Mouse (Mus musculus): ENCODE measurements around the gene Rhpn2.
"Not testable (repeated sequence)": the region's sequence is repeated elsewhere in the genome, so short reads cannot be mapped to it uniquely, and the experiment has no call there.

Rhpn2 gene

GRCm38 (mm10) chr7:35333692-35334526, at the start of gene Rhpn2:
Gene Rhpn2, plus strand, starts transcription at chr7:35334170.
- peak; percentile 98 for DNase-seq

- no peak for DNase-seq
These were observed 40.5 kb upstream of the Rhpn2 start for GRCm38 (mm10) chr7:35293464-35293863.

DNA sequence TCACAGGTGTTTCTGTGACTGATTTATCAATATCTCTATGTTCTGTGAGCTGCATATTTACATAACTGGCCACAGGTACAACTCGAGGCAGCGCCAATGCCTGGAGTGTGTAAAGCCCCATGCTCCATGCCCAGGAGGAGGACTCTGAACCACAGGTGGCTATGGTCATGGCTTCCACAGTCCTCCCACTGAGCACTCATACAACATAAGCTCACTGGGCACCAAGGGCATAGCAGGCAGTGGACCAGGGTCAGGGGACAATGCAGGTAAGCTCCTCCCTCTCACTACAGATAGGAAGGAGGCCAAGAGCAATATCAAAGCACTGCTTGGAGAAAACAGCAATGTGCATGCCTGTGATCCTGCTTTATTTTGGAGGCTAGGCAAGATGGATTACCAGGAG, 38.3 kb upstream of the Rhpn2 start:
- no peak for DNase-seq

- no peak for DNase-seq
These were observed 36.1 kb upstream of the Rhpn2 start for GRCm38 (mm10) chr7:35297886-35298285.

- no peak for DNase-seq
These were observed 34.3 kb upstream of the Rhpn2 start for GRCm38 (mm10) chr7:35299656-35300055.

DNA sequence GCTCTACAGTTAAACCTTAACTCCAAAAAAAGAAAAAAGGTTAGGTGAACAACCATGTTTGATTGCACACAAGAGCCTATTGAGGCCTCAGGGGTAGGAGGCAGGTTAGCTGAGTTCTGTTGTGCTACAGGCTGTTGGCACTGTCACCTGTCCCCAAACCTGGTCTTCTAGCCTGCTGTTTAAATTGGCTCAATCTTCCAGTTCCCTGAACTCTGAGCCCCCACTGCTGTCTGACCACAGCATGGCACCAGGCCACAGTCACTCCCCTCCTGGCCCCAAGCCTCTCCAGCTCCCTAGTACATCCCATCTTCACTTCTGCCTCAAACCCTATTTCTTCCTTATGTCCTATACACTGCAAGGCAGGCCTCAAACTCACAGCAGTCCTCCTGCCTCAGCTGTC, 33.2 kb upstream of the Rhpn2 start:
- DNase-seq = no peak

- no peak for DNase-seq
These were observed 22.8 kb upstream of the Rhpn2 start for GRCm38 (mm10) chr7:35311214-35311613.

DNA sequence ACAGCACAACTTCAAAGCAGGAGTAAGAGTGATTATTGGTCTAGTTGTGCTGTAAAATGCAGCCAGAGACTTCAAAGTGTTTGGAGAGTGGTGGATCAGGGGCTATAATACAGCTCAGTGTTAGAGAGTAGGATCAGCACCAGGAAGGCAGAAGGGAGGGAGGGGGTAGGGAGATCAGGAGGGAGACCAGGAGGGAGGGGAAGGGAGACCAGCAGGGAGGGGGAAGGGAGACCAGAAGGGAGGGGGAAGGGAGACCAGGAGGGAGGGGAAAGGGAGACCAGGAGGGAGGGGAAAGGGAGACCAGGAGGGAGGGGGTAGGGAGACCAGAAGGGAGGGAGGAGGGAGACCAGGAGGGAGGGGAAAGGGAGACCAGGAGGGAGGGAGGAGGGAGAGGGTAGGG, 19.8 kb upstream of the Rhpn2 start:
- DNase-seq = no peak

DNA sequence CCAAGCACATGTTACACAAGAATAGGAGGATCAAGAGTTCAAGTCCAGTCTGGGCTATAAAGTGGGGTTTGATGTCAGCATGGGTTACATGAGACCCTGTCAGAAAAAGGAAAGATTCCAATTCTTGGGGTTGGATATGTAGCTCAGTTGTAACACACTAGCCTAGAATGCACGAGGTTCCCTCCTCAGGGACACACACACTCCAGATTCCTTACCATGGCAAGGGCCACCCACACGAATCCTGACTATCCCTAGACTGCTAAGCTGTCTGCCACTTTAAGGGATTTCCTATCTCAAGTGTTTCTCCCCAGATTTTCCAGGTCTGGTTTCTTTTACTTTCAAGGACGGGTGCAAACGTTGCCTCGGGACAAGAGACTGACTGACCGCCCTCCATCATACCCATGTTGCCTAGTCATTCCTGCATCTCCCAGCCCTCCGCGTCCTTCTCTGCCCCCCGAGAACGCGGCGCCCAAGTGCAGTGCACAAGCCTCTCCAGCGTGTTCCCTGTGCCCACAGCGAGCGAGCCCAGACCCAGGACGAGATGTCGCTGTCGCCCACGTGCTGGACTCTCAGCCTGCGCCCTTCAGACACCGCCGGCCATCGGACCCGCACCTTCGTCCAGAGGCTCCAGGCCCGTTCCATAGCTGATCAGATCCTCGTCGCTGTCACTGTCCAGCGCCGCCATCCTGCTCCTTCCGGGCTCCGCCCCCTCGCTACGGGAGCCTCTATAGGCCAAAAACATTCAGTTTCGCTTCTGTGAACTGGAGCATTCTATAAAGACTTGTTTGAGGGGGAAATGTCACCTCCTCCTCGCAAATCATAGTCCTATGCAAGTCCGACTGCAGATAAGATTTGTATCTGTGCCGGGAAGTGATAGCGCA, 16.0 kb upstream of the Rhpn2 start, which contains the start of gene Gpatch1:
Gene Gpatch1 (minus strand): TSS at position 712 of the 881 bp plus-strand sequence.
- peak; percentile 91 for DNase-seq

- DNase-seq = not testable (repeated sequence)
These were observed 14.7 kb upstream of the Rhpn2 start for GRCm38 (mm10) chr7:35319221-35319620.

- DNase-seq = no peak
These were observed 14.2 kb upstream of the Rhpn2 start for GRCm38 (mm10) chr7:35319755-35320154.

GRCm38 (mm10) chr7:35322161-35322560, 11.8 kb upstream of the Rhpn2 start:
- DNase-seq = no peak

DNA sequence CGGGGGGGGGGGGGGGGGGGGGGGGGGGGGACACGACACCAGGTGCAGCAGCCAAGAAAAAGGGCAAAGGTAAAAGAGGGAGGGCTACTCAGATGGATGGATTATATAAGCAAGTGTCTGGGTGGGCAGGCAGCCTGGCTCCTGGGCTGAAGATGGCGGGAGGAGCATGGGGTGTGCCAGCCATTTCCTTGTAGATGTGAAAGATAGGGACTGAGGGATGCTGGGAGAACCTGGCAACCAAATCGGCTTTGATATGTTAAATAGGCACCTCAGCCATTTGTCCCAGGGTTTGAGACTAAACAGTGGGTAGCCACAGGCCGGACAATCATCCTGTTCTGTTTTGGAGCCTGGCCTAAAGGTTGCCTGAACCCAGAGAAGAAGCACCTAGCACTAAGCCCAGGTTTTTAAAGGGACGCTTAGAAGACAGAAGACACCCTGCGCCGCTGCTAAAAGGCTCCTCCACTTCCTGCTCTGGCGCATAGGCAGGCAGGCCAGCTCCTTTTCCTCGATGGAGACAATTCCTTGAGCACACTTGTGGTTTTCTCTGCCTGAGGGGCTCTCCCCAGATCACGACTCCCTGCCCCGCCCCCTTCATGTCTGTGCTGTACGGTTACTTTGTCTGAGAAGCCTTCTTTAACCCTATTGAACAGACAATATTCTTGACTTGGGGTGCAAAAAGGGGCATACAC, 11.1 kb upstream of the Rhpn2 start:
- peak; percentile 39 for DNase-seq

GRCm38 (mm10) chr7:35331590-35331989, 2.4 kb upstream of the Rhpn2 start:
- DNase-seq = no peak

GRCm38 (mm10) chr7:35333231-35333651, 729 bp upstream of the Rhpn2 start:
- DNase-seq = peak; percentile 52

DNA sequence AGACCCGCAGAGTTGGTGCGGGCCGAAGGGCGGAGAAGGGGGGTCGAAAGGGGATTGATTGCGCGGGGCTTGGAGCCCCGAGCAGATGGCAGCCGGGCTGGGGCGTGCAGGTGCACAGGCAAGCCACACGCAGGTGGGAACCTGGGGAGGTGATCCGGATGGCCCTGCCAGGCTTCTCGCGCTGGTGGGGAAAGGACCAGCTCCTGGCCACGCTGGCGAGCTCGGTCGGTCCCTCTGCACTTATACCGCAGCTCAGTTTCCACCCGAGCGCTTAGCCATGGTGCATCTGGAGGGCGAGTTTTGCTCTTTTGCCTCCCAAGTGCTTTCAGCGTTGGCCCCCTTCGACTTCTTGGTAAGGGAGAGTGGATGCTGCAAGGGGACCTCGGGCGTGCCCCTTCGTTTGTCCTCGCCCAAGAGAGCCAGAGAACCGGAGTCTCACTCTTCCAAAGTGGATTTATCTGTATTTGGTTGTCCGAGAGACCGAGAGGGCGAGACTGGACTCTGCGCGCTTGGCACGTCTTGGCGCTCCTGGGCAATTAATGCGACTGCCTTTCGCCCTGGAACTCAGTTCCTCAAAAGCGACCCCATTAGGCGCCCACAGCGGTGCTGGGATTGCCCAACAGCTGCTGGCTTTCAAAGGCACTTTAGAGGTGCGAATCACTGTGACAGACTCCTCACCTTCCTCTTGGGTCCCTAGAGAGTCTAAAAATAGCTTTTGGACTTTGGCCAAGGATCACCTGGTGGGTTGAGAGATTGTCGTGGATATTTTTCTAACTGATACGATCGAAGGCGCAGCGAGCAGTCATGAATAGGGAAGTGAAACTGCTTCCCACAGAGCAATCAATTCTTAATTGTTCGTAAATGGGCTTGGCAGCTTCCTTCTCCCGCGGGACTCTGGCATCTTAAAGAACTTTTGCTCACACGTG, 820 bp downstream of the Rhpn2 start:
- peak; percentile 45 for DNase-seq

GRCm38 (mm10) chr7:35340196-35340595, 6.2 kb downstream of the Rhpn2 start:
- DNase-seq = peak; percentile 20

DNA sequence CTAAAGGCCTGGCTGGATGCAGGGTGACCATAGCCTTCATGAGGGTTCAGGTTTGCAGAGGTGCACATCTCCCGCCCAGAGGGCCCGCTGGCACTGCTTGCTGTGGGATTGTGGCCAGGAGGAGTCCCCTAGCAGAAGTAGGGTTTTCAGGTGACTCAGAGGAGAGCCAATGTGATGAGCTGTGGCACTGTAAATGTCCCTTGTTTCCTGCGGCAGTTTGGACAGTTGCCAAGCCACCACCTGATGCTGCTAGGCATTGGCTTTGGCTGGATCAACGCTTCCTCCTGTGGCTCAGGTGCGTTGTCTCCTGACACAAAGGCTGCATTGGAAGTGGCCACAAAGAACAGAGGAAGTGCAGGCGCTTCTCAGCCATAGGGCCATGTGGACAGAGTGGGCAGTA, 7.3 kb downstream of the Rhpn2 start:
- no peak for DNase-seq

- no peak for DNase-seq
These were observed 8.5 kb downstream of the Rhpn2 start for GRCm38 (mm10) chr7:35342498-35342897.

- DNase-seq = no peak
These were observed 10.9 kb downstream of the Rhpn2 start for GRCm38 (mm10) chr7:35344785-35345330.

GRCm38 (mm10) chr7:35347918-35348700, 14.1 kb downstream of the Rhpn2 start:
- no peak for DNase-seq
